Mouse (Mus musculus): ENCODE measurements at regions not wholly inside any gene's neighbourhood (a gene's known extent, or its start where the extent isn't known, plus 50 kb on each side); places are given as distances from the start of the nearest gene placed in this dataset.

DNA sequence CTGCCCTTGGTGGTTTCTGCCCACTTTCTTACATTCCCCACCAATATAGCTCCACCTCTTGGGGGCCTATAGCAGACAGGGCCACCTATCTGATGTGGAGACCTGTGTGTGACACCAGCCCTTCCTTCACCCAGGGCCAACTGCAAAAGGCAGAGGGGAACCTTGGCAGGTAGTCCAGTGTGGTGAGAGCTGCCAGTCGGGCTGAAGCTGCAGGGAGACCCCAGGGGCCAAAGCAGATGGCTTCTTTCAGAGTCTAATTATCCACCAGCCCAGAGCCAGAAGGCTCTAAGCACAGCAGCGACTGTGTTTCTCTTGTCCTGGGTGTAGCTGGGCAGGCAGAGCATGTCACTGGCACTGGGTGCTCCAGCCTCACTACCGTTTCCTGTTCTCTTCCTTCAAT, 104.5 kb downstream of the Chst1 start:
- DNase-seq (ENCODE audit: low spot score in 2 of 2): no peak

- DNase-seq (ENCODE audit: low spot score in 2 of 2): no peak
Measured at GRCm38 (mm10) chr2:92709668-92710067, 110.2 kb downstream of the Chst1 start.

DNA sequence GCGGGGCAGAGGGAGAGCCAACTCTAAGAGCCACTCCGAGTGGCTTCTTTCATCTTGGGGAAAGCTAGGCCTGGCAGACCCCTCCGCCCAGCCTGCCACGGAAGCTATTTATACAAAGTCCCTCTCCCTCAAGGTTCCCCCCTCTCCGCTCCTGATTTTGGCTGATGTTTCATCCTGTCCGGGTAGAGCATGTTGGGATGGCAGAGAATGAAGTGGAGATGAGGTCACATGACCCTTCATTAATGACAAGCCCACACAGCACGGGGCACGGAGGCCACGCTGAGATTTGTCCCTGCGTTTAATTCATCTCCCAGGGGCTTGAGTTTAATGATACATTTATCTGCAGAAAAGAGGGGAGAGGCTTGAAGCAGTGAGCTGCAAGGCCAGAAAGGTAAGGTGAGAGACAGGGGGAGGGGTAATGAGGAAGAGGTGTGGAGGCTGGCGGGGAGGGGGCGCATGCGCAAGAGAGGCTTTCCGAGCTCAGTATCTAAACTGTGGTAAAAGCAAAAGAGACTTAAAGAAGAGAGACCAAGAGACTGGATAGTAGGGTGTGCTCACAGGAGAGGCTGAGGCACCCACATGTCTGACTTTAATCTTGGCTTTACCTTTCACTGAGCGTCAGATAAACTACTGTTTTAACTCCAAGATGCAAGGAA, 111.7 kb downstream of the Chst1 start:
- no peak for DNase-seq (ENCODE audit: low spot score in 2 of 2)

GRCm38 (mm10) chr2:92712266-92713144, 113.0 kb downstream of the Chst1 start:
- peak; percentile 56 to 64 for DNase-seq (ENCODE audit: low spot score in 2 of 2)

DNA sequence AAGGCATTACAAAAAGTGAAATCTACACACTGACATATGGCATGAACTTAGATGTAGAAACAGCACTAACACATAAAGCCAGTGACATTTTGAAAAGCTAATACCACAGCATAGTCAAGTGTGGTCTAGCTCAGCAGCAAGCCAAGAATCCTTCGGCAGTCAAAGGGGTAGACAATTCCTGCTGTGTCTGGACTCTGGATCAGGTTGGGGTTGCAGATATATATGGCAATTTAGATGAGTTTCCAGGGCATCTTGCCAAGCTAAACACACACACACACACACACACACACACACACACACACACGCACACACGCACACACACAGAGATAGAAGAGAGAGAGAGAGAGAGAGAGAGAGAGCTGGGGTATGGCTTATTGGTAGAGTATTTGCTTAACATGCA, 118.2 kb downstream of the Chst1 start:
- DNase-seq (ENCODE audit: low spot score in 2 of 2): no peak

GRCm38 (mm10) chr2:92721951-92722350, 122.4 kb downstream of the Chst1 start:
- DNase-seq (ENCODE audit: low spot score in 2 of 2): no peak

- no peak for DNase-seq (ENCODE audit: low spot score in 2 of 2)
Measured at GRCm38 (mm10) chr2:92723618-92724263, 124.2 kb downstream of the Chst1 start.

GRCm38 (mm10) chr2:92726640-92727039, 127.1 kb downstream of the Chst1 start:
- DNase-seq (ENCODE audit: low spot score in 2 of 2): no peak

GRCm38 (mm10) chr2:92727241-92727640, 127.7 kb downstream of the Chst1 start:
- no peak for DNase-seq (ENCODE audit: low spot score in 2 of 2)

DNA sequence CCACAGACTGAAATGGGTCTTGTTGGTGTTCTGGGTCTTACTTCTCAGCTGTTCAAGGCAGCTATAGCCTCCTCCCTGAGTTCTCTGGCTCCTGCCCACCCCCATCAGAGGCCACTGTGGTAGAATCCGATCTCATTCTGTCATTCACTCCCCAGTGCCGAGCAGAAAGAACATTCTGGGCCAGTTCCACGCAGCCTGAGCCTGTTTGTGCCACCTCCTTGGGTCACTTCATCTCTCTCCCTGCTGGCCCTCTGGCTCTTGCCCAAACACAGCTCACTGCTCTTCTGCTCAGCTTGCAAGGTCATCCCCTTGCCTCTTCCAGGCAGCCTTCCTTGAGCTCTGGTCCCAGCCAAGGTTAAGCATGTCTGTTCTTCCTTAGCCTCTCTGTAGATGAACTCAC, 128.9 kb downstream of the Chst1 start:
- no peak for DNase-seq (ENCODE audit: low spot score in 2 of 2)

DNA sequence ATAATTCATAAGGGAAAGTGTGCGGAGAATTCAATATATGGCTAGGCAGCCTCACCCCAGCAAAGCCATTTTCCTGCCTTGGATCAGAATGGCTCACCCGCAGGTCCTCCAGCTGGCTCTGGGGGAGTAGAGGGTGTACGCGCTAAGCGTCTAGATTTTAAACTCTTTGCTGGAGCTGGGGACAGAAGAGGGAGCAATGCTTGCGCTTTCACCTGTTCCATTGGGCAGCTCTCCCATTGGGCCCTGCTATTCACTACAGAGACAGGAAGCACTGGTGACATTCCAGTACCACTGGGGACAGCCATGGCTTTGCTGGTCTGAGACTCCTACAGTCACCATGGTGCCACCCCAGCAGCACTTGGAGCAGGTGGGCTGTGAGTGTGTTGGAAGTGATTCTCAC, 130.9 kb downstream of the Chst1 start:
- DNase-seq (ENCODE audit: low spot score in 2 of 2): peak in 1 of 2 experiments; percentile 24

GRCm38 (mm10) chr2:92733403-92733802, 133.9 kb downstream of the Chst1 start:
- peak in 1 of 2 experiments; percentile 39 for DNase-seq (ENCODE audit: low spot score in 2 of 2)

DNA sequence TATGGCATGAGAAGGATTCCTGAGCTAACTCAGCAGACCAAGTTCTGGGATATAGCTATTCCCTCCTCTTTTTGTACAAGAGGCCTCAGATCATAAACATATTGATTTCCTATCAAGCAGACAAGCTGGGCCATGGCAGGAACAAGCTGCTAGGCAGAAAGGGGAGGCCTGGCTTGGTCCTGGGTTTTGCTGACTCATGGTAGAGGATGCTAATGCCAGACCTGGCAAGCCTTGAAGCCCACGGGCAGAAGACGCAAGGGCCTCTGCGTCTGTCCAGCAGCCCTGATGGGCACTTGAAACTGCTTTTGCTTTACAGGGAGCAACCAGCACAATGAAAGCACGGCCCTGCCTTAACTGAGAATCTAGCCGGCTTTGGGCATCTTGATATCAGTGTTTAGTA, 136.3 kb downstream of the Chst1 start:
- no peak for DNase-seq (ENCODE audit: low spot score in 2 of 2)

DNA sequence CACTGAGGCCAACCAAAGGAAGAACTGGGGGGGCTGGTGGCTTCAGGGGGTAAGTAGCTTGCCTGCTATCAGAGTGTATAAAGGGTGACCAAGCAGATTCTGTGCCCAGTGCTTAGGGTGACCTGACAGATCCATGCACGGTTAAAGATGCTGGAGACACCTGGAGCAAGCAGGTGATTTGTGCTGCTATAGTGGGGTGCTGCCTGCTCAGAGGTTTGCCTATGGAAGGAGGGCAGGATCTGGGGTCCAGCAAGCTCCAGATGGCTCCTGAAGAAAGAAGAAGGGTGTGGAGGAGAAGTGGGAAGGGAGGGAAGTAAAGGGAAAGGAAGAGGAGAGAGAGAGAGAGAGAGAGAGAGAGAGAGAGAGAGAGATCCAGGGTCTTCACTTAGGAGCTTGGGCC, 137.8 kb downstream of the Chst1 start:
- no peak for DNase-seq (ENCODE audit: low spot score in 2 of 2)

DNA sequence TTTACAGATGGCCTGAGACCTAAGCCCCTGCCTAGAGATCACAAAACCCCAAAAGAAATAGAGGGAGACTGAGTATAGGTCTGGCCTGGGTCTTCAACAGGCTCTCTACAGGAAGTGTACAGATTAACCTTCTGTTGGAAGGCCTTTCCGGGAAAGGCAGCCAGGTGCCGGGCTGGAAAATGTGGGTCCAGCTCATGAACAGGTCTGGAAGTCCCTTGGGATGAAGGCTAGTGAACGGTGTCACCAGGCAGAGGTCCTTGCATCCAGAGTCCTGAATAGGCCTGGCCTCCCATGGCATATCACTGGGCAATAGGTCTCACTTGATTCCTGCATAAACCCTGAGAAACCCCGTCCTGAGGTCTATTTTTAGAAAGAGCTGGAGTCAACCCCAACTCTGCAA, 140.1 kb downstream of the Chst1 start:
- DNase-seq (ENCODE audit: low spot score in 2 of 2): no peak

DNA sequence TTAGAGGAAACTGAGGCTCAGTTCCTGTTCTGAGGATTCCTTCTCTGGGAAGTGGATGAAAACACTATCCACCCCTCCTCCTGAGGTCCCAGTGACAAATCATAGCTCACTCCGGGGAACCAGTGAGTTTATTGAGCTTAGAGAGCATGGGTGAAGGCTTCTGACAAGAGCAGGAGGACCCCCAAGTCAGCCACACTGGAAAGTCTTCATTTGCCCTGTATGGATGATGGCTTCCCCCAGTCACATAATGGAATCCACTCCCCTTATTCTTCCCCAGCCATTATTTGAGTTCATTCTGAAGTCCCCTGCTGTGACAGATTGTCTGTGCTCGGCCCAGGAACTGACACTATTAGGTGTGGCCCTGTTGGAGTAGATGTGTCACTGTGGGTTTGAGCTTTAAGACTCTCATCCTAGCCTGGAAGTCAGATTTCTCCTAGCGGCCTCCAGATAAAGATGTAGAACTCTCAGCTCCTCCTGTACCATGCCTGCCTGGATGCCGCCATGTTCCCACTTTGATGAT, 141.3 kb downstream of the Chst1 start:
- no peak for DNase-seq (ENCODE audit: low spot score in 2 of 2)

DNA sequence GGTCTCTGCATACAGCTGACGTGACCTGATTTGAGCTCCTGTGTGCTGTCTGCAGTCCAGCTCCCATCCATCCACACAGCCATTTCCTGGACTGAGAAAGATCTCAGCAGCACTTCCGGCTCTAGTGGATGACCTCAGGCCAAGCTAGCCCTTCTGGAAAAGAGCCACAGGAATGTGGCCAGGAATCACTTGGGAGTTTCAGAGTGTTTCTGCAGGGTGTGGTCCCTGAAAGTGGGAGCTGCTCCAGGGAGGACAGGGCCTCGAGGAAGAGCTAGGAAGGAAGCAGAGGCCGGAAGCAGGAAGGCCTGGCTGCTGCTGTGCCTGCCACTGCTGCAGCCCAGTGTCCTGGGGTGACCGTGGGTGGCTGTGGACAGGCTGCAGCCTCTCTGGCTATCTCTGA, 142.5 kb downstream of the Chst1 start:
- DNase-seq (ENCODE audit: low spot score in 2 of 2): no peak

- DNase-seq (ENCODE audit: low spot score in 2 of 2): no peak
Measured at GRCm38 (mm10) chr2:92742671-92743070, 143.2 kb downstream of the Chst1 start.

GRCm38 (mm10) chr2:92743152-92743551, 143.6 kb downstream of the Chst1 start:
- no peak for DNase-seq (ENCODE audit: low spot score in 2 of 2)

GRCm38 (mm10) chr2:92743911-92744310, 144.4 kb downstream of the Chst1 start:
- no peak for DNase-seq (ENCODE audit: low spot score in 2 of 2)

- no peak for DNase-seq (ENCODE audit: low spot score in 2 of 2)
Measured at GRCm38 (mm10) chr2:92747406-92747805, 147.9 kb downstream of the Chst1 start.

- DNase-seq (ENCODE audit: low spot score in 2 of 2): no peak
Measured at GRCm38 (mm10) chr2:92750116-92750515, 150.6 kb downstream of the Chst1 start.
